Mouse (Mus musculus): ENCODE measurements around the gene Nmbr.

Nmbr gene

GRCm38 (mm10) chr10:14705072-14706066, at the start of gene Nmbr, which contains the start of gene Vta1:
Nmbr (plus strand) TSS chr10:14705591.
Vta1 (minus strand) TSS chr10:14705560.
- DNase-seq (ENCODE audit: low read depth, low spot score) = peak; percentile 95

DNA sequence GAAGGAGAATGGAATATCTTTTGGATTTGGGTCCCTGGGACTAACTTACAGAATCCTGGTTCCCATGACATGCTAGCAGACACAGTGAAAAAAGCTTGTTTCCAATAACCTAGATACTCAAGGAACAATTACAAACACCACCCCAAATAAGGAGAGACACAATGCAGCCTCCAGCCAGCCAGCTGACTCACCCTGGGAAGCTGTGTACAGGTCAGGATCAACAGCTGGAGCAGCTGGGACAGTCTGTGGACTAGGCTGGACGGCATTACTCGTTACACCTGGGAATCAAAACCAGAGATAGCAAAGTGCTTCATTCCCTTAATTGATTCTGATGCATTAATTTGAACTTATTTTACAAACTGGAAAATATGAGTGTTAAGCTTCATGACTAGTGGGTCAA, 44.5 kb upstream of the Nmbr start:
- no peak for DNase-seq (ENCODE audit: low read depth, low spot score)

GRCm38 (mm10) chr10:14666147-14666546, 39.2 kb upstream of the Nmbr start:
- no peak for DNase-seq (ENCODE audit: low read depth, low spot score)

GRCm38 (mm10) chr10:14685663-14686062, 19.7 kb upstream of the Nmbr start:
- DNase-seq (ENCODE audit: low read depth, low spot score) = no peak

DNA sequence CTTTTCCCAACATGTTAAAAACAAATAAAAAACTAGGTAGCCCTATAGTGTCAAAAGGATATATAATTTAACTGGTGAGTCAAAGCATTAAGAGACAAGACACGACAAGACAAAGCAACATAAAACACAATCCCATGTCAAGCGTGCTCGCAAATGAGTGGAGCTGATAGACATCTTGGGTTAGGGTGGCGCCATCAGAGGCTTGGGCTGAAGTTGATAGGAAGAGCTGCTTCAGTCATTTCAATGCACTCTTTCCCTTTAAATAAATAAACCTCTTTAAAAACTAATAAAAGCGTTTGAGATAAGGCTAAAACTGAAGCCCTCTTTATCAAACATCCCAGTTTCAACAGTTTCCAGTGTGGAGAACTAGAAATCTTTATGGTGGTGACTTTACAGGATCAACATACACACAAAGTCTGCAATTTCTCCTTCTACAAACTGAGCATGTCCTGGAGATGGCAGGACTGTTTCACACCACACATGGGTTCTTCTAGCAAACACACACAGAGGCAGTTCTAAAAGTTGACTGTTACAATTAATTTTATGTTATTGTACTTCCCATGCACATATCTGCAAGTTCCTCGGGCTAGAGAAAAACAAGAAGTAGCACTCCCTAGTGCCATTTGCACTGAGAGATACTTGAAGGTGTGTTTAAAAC, 16.5 kb upstream of the Nmbr start:
- DNase-seq (ENCODE audit: low read depth, low spot score) = no peak

DNA sequence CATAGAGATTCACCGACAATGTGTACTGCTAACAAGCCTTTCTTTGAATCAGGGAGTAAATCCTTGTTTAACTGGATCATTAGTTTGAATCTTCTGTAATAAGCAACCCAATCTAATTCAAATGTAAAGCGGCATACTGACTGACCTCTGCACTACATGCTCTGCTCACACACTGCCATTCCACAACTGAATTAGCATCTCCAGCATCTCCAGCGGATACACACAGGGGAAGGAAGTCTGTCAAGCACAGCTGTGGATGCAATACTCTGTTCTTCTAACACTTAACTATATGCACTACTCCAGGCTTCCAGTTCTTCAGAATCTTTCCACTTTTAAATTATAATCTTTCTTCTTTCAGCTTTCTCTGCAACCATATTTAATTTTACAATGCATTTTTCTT, 15.0 kb upstream of the Nmbr start:
- no peak for DNase-seq (ENCODE audit: low read depth, low spot score)

GRCm38 (mm10) chr10:14703239-14703638, 2.2 kb upstream of the Nmbr start:
- DNase-seq (ENCODE audit: low read depth, low spot score) = no peak

DNA sequence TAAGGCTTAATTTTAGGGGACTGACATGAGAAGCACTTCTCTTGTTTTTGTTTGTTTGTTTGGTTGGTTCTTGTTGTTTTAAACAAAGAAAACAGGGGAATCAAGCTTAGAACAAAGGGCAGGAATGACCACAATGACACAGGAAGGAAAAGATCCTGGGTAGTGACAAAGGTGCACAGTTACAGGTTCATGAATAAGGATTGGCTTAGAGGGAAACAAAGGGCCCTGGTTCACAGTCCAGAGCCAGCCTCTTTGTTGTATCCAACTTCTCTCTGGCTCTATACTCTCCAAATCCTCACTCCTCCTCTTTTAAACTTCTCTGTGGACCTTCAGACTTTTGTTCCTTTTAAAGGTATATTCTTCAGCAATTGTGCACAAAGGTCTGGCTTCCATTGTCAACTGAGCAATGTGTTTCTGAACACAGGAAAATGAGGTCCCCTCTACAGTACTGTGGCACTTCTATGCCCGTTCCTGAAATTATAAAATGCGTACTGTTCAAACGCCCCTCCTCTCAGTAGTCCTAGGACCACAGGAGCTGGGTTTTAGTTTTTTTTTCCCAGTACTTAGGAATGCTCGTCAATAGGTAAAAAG, 1.5 kb upstream of the Nmbr start:
- DNase-seq (ENCODE audit: low read depth, low spot score) = no peak

- DNase-seq (ENCODE audit: low read depth, low spot score) = no peak
Observed at GRCm38 (mm10) chr10:14718114-14718513, 12.7 kb downstream of the Nmbr start, which contains the start of gene Gje1. Gje1 (minus strand) TSS chr10:14718214.

DNA sequence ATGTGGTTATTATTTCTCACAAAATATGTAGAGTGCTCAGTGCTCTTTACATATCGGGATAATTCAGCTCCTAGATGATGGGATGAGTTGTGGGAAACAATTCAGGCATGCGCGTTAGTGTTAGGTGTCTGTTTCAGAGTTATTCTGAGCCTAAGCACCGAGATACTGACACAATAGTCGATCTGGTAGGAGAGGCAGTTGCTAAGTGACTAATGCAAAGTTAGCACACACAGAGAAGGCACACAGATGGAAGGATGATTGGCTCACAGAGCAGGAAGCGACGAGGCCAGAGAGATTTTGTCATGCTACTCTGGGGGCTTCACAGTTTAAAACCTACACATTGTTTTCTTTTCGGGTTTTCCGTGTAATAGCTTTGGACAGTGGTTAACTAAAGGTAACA, 20.3 kb downstream of the Nmbr start:
- DNase-seq (ENCODE audit: low read depth, low spot score) = no peak

DNA sequence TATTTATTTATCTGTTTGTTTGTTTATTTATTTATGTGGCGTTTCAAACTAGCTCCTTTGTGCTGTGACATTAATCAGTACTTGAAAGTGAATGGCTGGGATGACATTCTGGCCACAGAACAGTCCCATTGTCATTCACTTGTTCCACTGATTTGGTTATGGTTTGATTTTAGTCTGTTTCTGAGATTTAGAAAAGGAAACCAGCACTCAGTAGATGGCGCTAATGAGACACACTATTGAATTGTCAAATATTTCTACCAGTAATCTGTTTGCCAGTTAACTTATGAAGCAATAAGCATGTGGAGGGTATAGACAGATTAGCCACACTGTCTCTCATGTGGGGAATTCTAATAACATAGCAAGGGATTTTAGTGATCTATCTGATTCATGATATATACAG, 28.9 kb downstream of the Nmbr start:
- DNase-seq (ENCODE audit: low read depth, low spot score) = peak; percentile 31

- no peak for DNase-seq (ENCODE audit: low read depth, low spot score)
Observed at GRCm38 (mm10) chr10:14759665-14760558, 54.5 kb downstream of the Nmbr start.

DNA sequence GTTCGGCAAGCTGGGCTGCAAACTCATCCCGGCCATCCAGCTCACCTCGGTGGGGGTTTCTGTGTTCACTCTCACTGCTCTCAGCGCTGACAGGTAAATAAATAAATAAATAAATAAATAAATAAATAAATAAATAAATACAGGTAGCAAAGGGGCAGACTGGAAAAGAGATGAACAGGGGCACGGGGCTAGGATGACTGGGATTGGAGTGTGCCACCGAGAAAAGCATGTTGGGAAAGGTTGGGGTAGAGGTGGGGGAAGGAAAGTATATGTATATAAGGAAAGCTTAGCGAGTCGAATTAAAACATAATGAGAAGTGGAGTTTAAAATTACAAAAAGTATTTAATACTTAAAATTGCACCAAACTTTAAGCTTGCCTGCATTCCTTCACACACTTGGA, 55.2 kb downstream of the Nmbr start:
- no peak for DNase-seq (ENCODE audit: low read depth, low spot score)

DNA sequence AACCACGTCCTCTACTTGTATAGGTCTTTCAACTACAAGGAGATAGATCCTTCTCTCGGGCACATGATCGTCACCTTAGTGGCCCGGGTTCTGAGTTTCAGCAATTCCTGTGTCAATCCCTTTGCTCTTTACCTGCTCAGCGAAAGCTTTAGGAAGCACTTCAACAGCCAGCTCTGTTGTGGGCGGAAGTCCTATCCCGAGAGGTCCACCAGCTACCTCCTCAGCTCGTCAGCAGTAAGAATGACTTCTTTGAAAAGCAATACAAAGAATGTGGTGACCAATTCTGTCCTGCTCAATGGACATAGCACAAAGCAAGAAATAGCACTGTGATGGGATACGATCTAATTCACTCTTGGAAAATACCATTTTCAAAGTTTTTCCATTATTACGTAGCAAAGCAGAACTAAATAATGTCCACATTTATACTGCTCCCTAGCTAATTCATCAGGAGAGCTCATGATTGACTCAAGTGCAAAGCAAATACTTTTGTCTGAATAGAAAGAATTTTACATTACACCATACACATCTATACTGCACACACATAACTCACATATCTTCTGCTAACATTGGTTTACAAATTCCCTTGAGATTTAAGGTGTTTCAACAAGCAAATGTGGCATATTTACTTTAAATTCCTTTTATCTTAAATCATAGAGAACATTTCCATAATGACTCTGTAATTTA, 65.0 kb downstream of the Nmbr start:
- no peak for DNase-seq (ENCODE audit: low read depth, low spot score)

DNA sequence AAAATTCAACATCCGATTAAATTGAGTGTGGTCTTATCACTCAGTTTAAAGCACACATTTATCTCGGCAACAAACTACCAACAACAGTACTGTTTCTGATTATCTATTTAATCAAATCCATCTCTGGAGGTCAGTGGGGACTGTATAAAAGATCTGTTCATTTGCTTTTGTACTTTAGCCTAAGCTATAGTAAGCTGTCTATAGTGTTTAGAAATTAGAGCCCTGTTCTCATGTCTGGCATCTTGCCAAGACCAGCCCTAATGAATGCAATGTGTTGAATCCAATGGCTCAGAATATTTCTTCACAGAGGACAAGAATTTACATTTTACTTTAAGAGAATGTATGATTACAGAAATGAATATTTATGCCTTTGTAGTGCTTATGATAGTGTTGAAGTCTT, 69.1 kb downstream of the Nmbr start:
- no peak for DNase-seq (ENCODE audit: low read depth, low spot score)

GRCm38 (mm10) chr10:14789969-14790368, 84.6 kb downstream of the Nmbr start:
- no peak for DNase-seq (ENCODE audit: low read depth, low spot score)

- no peak for DNase-seq (ENCODE audit: low read depth, low spot score)
Observed at GRCm38 (mm10) chr10:14816970-14817369, 111.6 kb downstream of the Nmbr start.
